13 mouse cellular contexts compared by ENCODE assay signal in the genomic region with DNA sequence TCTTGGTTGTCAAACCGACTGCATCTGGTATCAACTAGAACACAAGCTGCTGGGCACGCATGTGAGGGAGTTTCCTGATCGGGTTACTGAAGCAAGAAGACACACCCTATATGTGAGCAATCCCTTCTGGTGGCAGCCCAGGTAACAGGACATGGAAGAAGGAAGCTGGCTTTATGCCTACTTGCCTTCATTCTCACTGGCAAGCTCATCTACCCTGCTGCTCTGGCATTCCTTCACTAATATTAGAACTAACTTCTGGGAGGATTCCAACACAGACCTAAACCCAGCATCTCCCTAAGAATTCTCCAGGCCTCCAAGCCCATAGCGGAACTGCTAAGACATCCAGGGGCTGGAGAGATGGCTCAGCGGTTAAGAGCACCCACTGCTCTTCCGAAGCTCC. TPM values are rescaled to one million over a fixed set of nuclear protein-coding genes. Genes with fewer than 3 reads are reported as not detected.
DNase-seq lines count a peak whose midpoint lies in the region.
"Had no signal": no experiment of that assay in that cellular context is flagged by ENCODE, and none has a peak within 500 bp of the region (broad histone marks: within the 10 kb centered on the region; RNA-seq: fewer than 3 reads in every experiment).

No protein-coding gene starts in this region.

- DNase-seq in cerebellum, adult 11-12 months = peak; percentile 48
- no peak for DNase-seq in cerebellum, postnatal 36 days
- peak; percentile 36 to 62 for DNase-seq in cerebellum, postnatal 14 days
- DNase-seq in cerebellum, adult 11 months = no peak
- peak; percentile 30 for DNase-seq in gastrocnemius, adult 18-20 months (ENCODE audit: low spot score)
- no peak for DNase-seq in gastrocnemius, adult 8-10 months (ENCODE audit: low spot score in 2 of 2)
- no peak for DNase-seq in adrenal gland, adult (ENCODE audit: inconsistent age in 2 of 2, low spot score in 1 of 2)
- DNase-seq: adrenal gland, adult 2 months; adrenal gland, postnatal 10 days; adrenal gland, postnatal 25 days; B cell, adult 2 months; cerebellum, adult 9-10 months; forebrain, postnatal 0 days had no signal

RNA-seq across cellular contexts. Expression of a gene that starts 25.1 kb away (rescaled TPM):
- 1 to 10 TPM; 2.7 to 4.6 TPM for total RNA-seq in gastrocnemius, adult 18-20 months (2021)
- 1 to 10 TPM; 2.0 to 4.5 (median 3.7) TPM for total RNA-seq in gastrocnemius, adult 8-10 months (2022)

RNA-seq across cellular contexts. Expression of a gene that starts 56.5 kb away (rescaled TPM):
- 1 to 10 TPM; 1.9 to 5.2 TPM for total RNA-seq in gastrocnemius, adult 18-20 months (2021)
- total RNA-seq in gastrocnemius, adult 8-10 months (2022) = 1 to 10 TPM in 3 of 4 experiments, under 1 TPM in 1; 0.39 to 3.4 (median 1.7) TPM

Comparison
In these comparisons a context has a peak if more than half of its experiments do, and no peak if none do; other contexts are left out.
1. DNase-seq: peak in cerebellum, adult 11-12 months (single experiment), cerebellum, postnatal 14 days (2 of 2) and gastrocnemius, adult 18-20 months (single experiment); none in cerebellum, postnatal 36 days (0 of 2), cerebellum, adult 11 months (single experiment), gastrocnemius, adult 8-10 months (0 of 2) and adrenal gland, adult (0 of 2).